Mouse (Mus musculus): ENCODE results near the gene Pdzrn3.

- no peak for TF ChIP-seq ZNF384 (IDR thresholded peaks at IDR 0.05; ENCODE audit: low read depth, low read length)
- no peak for TF ChIP-seq CHD2 (IDR thresholded peaks at IDR 0.05; ENCODE audit: low read depth, low read length)
- TF ChIP-seq HCFC1 (IDR thresholded peaks at IDR 0.05; ENCODE audit: borderline replicate concordance, insufficient read depth, low read length) = no peak
Measured at GRCm38 (mm10) chr6:101348496-101348895, 29.2 kb downstream of the Pdzrn3 start.

Data from ES-E14 (cell line).